Mouse (Mus musculus): ENCODE measurements at regions not wholly inside any gene's neighbourhood (a gene's known extent, or its start where the extent isn't known, plus 50 kb on each side); places are given as distances from the start of the nearest gene placed in this dataset.
A peak's percentile ranks its signal among the peaks of the same experiment; 100 is the strongest.

- Histone ChIP-seq H3K9ac (replicated peaks) (no peak overlapping the region), H3K9me3 (no peaks in the 10 kb centered on the region), H3K4me2 (replicated peaks) (no peak overlapping the region), H3K27ac (replicated peaks) (no peak overlapping the region), H3K4me1 (no peaks in the 10 kb centered on the region), H3K27me3 (no peaks in the 10 kb centered on the region), H3K4me3 (no peak overlapping the region), H3K36me3 (no peaks in the 10 kb centered on the region)
- ATAC-seq (replicated peaks): no peak
- WGBS: 96% methylated on average over 3 of the region's 3 CpGs
Measured at GRCm38 (mm10) chr14:95493154-95493553, 387.9 kb upstream of the 4921530L21Rik start.

GRCm38 (mm10) chr14:95493958-95494357 is 387.1 kb upstream of the 4921530L21Rik start:
- WGBS: 67% methylated on average over 2 of the region's 2 CpGs
- H3K4me2 ChIP-seq (replicated peaks): no peak overlapping the region
- H3K9ac ChIP-seq (replicated peaks): no peak overlapping the region
- no peaks in the 10 kb centered on the region for H3K36me3 ChIP-seq
- H3K9me3 ChIP-seq: no peaks in the 10 kb centered on the region
- no peaks in the 10 kb centered on the region for H3K27me3 ChIP-seq
- H3K4me3 ChIP-seq: no peak overlapping the region
- H3K4me1 ChIP-seq: no peaks in the 10 kb centered on the region
- no peak overlapping the region for H3K27ac ChIP-seq (replicated peaks)
- no peak for ATAC-seq (replicated peaks)

GRCm38 (mm10) chr14:95515072-95515471 is 366.0 kb upstream of the 4921530L21Rik start:
- WGBS: 15% methylated on average over 1 of the region's 1 CpGs
- H3K27ac ChIP-seq (replicated peaks): no peak overlapping the region

GRCm38 (mm10) chr14:95518837-95519236 is 362.2 kb upstream of the 4921530L21Rik start:
- H3K36me3 ChIP-seq: no peaks in the 10 kb centered on the region

More at GRCm38 (mm10) chr14:95515072-95515471, 366.0 kb upstream of the 4921530L21Rik start:
- no peak for ATAC-seq (replicated peaks)
- Histone ChIP-seq H3K4me2 (replicated peaks) (no peak overlapping the region), H3K4me3 (no peak overlapping the region), H3K27me3 (no peaks in the 10 kb centered on the region), H3K9ac (replicated peaks) (no peak overlapping the region), H3K4me1 (no peaks in the 10 kb centered on the region), H3K9me3 (no peaks in the 10 kb centered on the region), H3K36me3 (no peaks in the 10 kb centered on the region)

GRCm38 (mm10) chr14:95543863-95544262 is 337.2 kb upstream of the 4921530L21Rik start:
- H3K4me2 ChIP-seq (replicated peaks): no peak overlapping the region
- no peak overlapping the region for H3K4me3 ChIP-seq
- no peaks in the 10 kb centered on the region for H3K36me3 ChIP-seq
- H3K27ac ChIP-seq (replicated peaks): no peak overlapping the region
- no peaks in the 10 kb centered on the region for H3K4me1 ChIP-seq
- no peaks in the 10 kb centered on the region for H3K27me3 ChIP-seq
- ATAC-seq (replicated peaks): no peak
- no peaks in the 10 kb centered on the region for H3K9me3 ChIP-seq
- no peak overlapping the region for H3K9ac ChIP-seq (replicated peaks)

More at GRCm38 (mm10) chr14:95518837-95519236, 362.2 kb upstream of the 4921530L21Rik start:
- Histone ChIP-seq H3K4me2 (replicated peaks) (no peak overlapping the region), H3K27me3 (no peaks in the 10 kb centered on the region), H3K27ac (replicated peaks) (no peak overlapping the region), H3K9me3 (no peaks in the 10 kb centered on the region), H3K9ac (replicated peaks) (no peak overlapping the region), H3K4me3 (no peak overlapping the region), H3K4me1 (no peaks in the 10 kb centered on the region)
- 76% methylated on average over 1 of the region's 1 CpGs for WGBS
- no peak for ATAC-seq (replicated peaks)

GRCm38 (mm10) chr14:95591075-95591474 is 290.0 kb upstream of the 4921530L21Rik start:
- Histone ChIP-seq H3K27ac (replicated peaks) (no peak overlapping the region), H3K4me3 (no peak overlapping the region), H3K27me3 (no peaks in the 10 kb centered on the region), H3K9ac (replicated peaks) (no peak overlapping the region), H3K4me2 (replicated peaks) (no peak overlapping the region), H3K36me3 (no peaks in the 10 kb centered on the region), H3K9me3 (no peaks in the 10 kb centered on the region), H3K4me1 (no peaks in the 10 kb centered on the region)
- whole genome bisulfite sequencing: 85% methylated on average over 3 of the region's 3 CpGs
- ATAC-seq (replicated peaks): no peak

GRCm38 (mm10) chr14:95596385-95596784 is 284.7 kb upstream of the 4921530L21Rik start:
- H3K4me3 ChIP-seq: no peak overlapping the region
- no peak for ATAC-seq (replicated peaks)
- H3K4me1 ChIP-seq: no peaks in the 10 kb centered on the region
- H3K9ac ChIP-seq (replicated peaks): no peak overlapping the region
- no peaks in the 10 kb centered on the region for H3K36me3 ChIP-seq
- H3K27me3 ChIP-seq: no peaks in the 10 kb centered on the region
- WGBS: 57% methylated on average over 2 of the region's 2 CpGs
- H3K27ac ChIP-seq (replicated peaks): no peak overlapping the region
- H3K4me2 ChIP-seq (replicated peaks): no peak overlapping the region
- no peaks in the 10 kb centered on the region for H3K9me3 ChIP-seq

GRCm38 (mm10) chr14:95645980-95646379 is 235.1 kb upstream of the 4921530L21Rik start:
- no peak for ATAC-seq (replicated peaks)
- H3K9me3 ChIP-seq: no peaks in the 10 kb centered on the region
- H3K9ac ChIP-seq (replicated peaks): no peak overlapping the region
- 43% methylated on average over 6 of the region's 6 CpGs for WGBS
- no peak overlapping the region for H3K4me3 ChIP-seq
- no peaks in the 10 kb centered on the region for H3K36me3 ChIP-seq
- no peaks in the 10 kb centered on the region for H3K4me1 ChIP-seq
- no peak overlapping the region for H3K4me2 ChIP-seq (replicated peaks)
- H3K27me3 ChIP-seq: no peaks in the 10 kb centered on the region
- no peak overlapping the region for H3K27ac ChIP-seq (replicated peaks)

GRCm38 (mm10) chr14:95659552-95659951 is 221.5 kb upstream of the 4921530L21Rik start:
- WGBS: 13% methylated on average over 1 of the region's 1 CpGs
- Histone ChIP-seq H3K27ac (replicated peaks) (no peak overlapping the region), H3K36me3 (no peaks in the 10 kb centered on the region), H3K4me3 (no peak overlapping the region), H3K27me3 (no peaks in the 10 kb centered on the region), H3K9ac (replicated peaks) (no peak overlapping the region), H3K4me1 (no peaks in the 10 kb centered on the region), H3K4me2 (replicated peaks) (no peak overlapping the region), H3K9me3 (no peaks in the 10 kb centered on the region)
- ATAC-seq (replicated peaks): no peak

- Histone ChIP-seq H3K9me3 (no peaks in the 10 kb centered on the region), H3K4me3 (no peak overlapping the region), H3K36me3 (no peaks in the 10 kb centered on the region), H3K4me1 (no peaks in the 10 kb centered on the region), H3K4me2 (replicated peaks) (no peak overlapping the region), H3K9ac (replicated peaks) (no peak overlapping the region), H3K27me3 (no peaks in the 10 kb centered on the region), H3K27ac (replicated peaks) (no peak overlapping the region)
- no peak for ATAC-seq (replicated peaks)
- WGBS: 96% methylated on average over 1 of the region's 1 CpGs
Measured at GRCm38 (mm10) chr14:95660862-95661261, 220.2 kb upstream of the 4921530L21Rik start.

- H3K36me3 ChIP-seq: no peaks in the 10 kb centered on the region
- H3K4me3 ChIP-seq: no peak overlapping the region
- no peaks in the 10 kb centered on the region for H3K27me3 ChIP-seq
- H3K9me3 ChIP-seq: no peaks in the 10 kb centered on the region
- no peaks in the 10 kb centered on the region for H3K4me1 ChIP-seq
- 88% methylated on average over 3 of the region's 3 CpGs for WGBS
- no peak overlapping the region for H3K4me2 ChIP-seq (replicated peaks)
- ATAC-seq (replicated peaks): no peak
- no peak overlapping the region for H3K27ac ChIP-seq (replicated peaks)
- no peak overlapping the region for H3K9ac ChIP-seq (replicated peaks)
Measured at GRCm38 (mm10) chr14:95661416-95661815, 219.6 kb upstream of the 4921530L21Rik start.

GRCm38 (mm10) chr14:95687448-95687847 is 193.6 kb upstream of the 4921530L21Rik start:
- no peak overlapping the region for H3K27ac ChIP-seq (replicated peaks)
- H3K9ac ChIP-seq (replicated peaks): no peak overlapping the region
- ATAC-seq (replicated peaks): peak; percentile 81
- H3K27me3 ChIP-seq: no peaks in the 10 kb centered on the region
- no peak overlapping the region for H3K4me3 ChIP-seq
- no peaks in the 10 kb centered on the region for H3K9me3 ChIP-seq
- WGBS: 40% methylated on average over 1 of the region's 1 CpGs
- no peak overlapping the region for H3K4me2 ChIP-seq (replicated peaks)
- no peaks in the 10 kb centered on the region for H3K4me1 ChIP-seq
- H3K36me3 ChIP-seq: no peaks in the 10 kb centered on the region

GRCm38 (mm10) chr14:95688611-95689010 is 192.4 kb upstream of the 4921530L21Rik start:
- Histone ChIP-seq H3K27me3 (no peaks in the 10 kb centered on the region), H3K4me1 (no peaks in the 10 kb centered on the region), H3K9me3 (no peaks in the 10 kb centered on the region), H3K4me3 (no peak overlapping the region), H3K36me3 (no peaks in the 10 kb centered on the region), H3K4me2 (replicated peaks) (no peak overlapping the region), H3K27ac (replicated peaks) (no peak overlapping the region), H3K9ac (replicated peaks) (no peak overlapping the region)
- peak; percentile 80; the same call in 1 of the 2 replicates for ATAC-seq (replicated peaks)

All from forebrain, embryonic 15.5 days (tissue).